Comparison of ENCODE assay signal across 9 mouse cellular contexts in the genomic region with DNA sequence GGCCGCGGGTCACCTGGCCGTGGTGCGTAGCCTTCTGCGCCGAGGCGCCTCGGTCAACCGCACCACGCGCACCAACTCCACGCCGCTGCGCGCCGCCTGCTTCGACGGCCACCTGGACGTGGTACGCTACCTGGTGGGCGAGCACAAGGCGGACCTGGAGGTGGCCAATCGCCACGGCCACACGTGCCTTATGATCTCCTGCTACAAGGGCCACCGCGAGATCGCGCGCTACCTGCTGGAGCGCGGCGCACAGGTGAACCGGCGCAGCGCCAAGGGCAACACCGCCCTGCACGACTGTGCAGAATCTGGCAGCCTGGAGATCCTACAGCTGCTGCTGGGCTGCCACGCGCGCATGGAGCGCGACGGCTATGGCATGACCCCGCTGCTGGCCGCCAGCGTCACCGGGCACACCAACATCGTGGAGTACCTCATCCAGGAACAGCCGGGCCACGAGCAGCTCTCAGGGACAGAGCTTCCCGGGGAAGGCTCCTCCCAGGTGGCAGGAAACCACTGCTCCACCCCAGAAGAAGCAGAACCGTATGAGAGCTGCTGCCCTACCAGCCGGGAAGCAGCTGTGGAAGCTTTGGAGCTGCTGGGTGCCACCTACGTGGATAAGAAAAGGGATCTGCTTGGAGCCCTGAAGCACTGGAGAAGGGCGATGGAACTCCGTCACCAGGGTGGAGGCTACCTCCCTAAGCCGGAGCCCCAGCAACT. TPM values are rescaled to one million over a fixed set of nuclear protein-coding genes. Genes with fewer than 3 reads are reported as not detected.
DNase-seq lines count a peak whose midpoint lies in the region; ATAC-seq and TF ChIP-seq lines count a peak whose summit lies in the region.
"Had no signal": no experiment of that assay in that cellular context is flagged by ENCODE, and none has a peak within 500 bp of the region (broad histone marks: within the 10 kb centered on the region; RNA-seq: fewer than 3 reads in every experiment).

No protein-coding gene starts in this region.

- 11% methylated on average over 56 of the region's 58 CpGs for WGBS in hindbrain, embryonic 15.5 days
- WGBS in liver, embryonic 13.5 days (ENCODE audit: insufficient replicate concordance), result 5% methylated on average over 58 of the region's 58 CpGs

- no peak overlapping the region for H3K27ac ChIP-seq in testis, adult 2 months (ENCODE audit: control insufficient read depth, insufficient read depth, low read depth, low read length)
- H3K27ac ChIP-seq in hindbrain, embryonic 15.5 days (replicated peaks), result peak overlapping the region; percentile 86
- H3K27ac ChIP-seq in liver, embryonic 13.5 days, result peak overlapping the region; percentile 71

- H3K4me2 ChIP-seq in hindbrain, embryonic 15.5 days, result peak overlapping the region; percentile 95
- peak overlapping the region; percentile 98 for H3K4me2 ChIP-seq in liver, embryonic 13.5 days

- no peaks in the 10 kb centered on the region for H3K9me3 ChIP-seq in hindbrain, embryonic 15.5 days
- no peaks in the 10 kb centered on the region for H3K9me3 ChIP-seq in liver, embryonic 13.5 days (replicated peaks)

- no peaks in the 10 kb centered on the region for H3K36me3 ChIP-seq in testis, adult 2 months (ENCODE audit: control insufficient read depth, insufficient read depth, low read length)
- peaks cover 31% of the 10 kb centered on the region for H3K36me3 ChIP-seq in hindbrain, embryonic 15.5 days
- H3K36me3 ChIP-seq in liver, embryonic 13.5 days, result peaks cover 44% of the 10 kb centered on the region

- H3K9ac ChIP-seq in hindbrain, embryonic 15.5 days, result peak overlapping the region; percentile 52
- H3K9ac ChIP-seq in liver, embryonic 13.5 days, result peak overlapping the region; percentile 80

- DNase-seq in adrenal gland, postnatal 10 days, result peak; percentile 50
- no peak for DNase-seq in adrenal gland, adult 8-10 months
- no peak for DNase-seq in testis, postnatal 14 days (ENCODE audit: low spot score)
- DNase-seq in liver, embryonic 13.5 days, result no peak
- no peak for DNase-seq in urinary bladder, postnatal 14 days (ENCODE audit: low spot score)
- DNase-seq in right cerebral cortex, adult 18-20 months, result no peak

- TF ChIP-seq POLR2A in testis, adult 2 months (IDR thresholded peaks at IDR 0.05; ENCODE audit: control insufficient read depth, low read depth, low read length), result no peak

- H3K27me3 ChIP-seq in testis, adult 2 months (ENCODE audit: control insufficient read depth, insufficient read depth, low read length), result no peaks in the 10 kb centered on the region
- H3K27me3 ChIP-seq in hindbrain, embryonic 15.5 days, result no peaks in the 10 kb centered on the region
- H3K27me3 ChIP-seq in liver, embryonic 13.5 days, result no peaks in the 10 kb centered on the region

- TF ChIP-seq CTCF in testis, adult 2 months (IDR thresholded peaks at IDR 0.05; ENCODE audit: control insufficient read depth, insufficient read depth, insufficient replicate concordance, low read depth, low read length), result no peak

- peaks cover 10% of the 10 kb centered on the region for H3K4me1 ChIP-seq in testis, adult 2 months (ENCODE audit: control insufficient read depth, insufficient read depth, low read length)
- H3K4me1 ChIP-seq in hindbrain, embryonic 15.5 days (replicated peaks), result peaks cover 62% of the 10 kb centered on the region
- H3K4me1 ChIP-seq in liver, embryonic 13.5 days (replicated peaks), result peaks cover 57% of the 10 kb centered on the region

- ATAC-seq in hindbrain, embryonic 15.5 days (ENCODE audit: low FRiP score, low read depth), result no peak
- ATAC-seq in liver, embryonic 13.5 days (ENCODE audit: low read depth), result no peak

- peak overlapping the region; percentile 95 for H3K4me3 ChIP-seq in testis, adult 2 months (ENCODE audit: control insufficient read depth, low read depth, low read length)
- H3K4me3 ChIP-seq in hindbrain, embryonic 15.5 days, result peak overlapping the region; percentile 54
- H3K4me3 ChIP-seq in liver, embryonic 13.5 days (replicated peaks), result peak overlapping the region; percentile 78

RNA-seq across cellular contexts. Expression of a gene that starts 0.7 kb away (rescaled TPM):
- total RNA-seq in adrenal gland, postnatal 10 days (2021), result 10 to 100 TPM; 27.8 to 38.0 TPM
- total RNA-seq in adrenal gland, adult 8-10 months (2022), result 10 to 100 TPM; 30.4 to 32.5 (median 31.2) TPM
- 5.7 and 7.0 TPM in 2 replicates for polyA plus RNA-seq in testis, adult 2 months (2012; rRNA removed)
- polyA plus RNA-seq in hindbrain, embryonic 15.5 days (2015; fragmentation: Nextera tagmentation; extraction: Ambion mirVana), result 18.2 and 18.8 TPM in 2 replicates
- 6.1 and 7.1 TPM in 2 replicates for polyA plus RNA-seq in liver, embryonic 13.5 days (2015; fragmentation: Nextera tagmentation; extraction: Ambion mirVana)

RNA-seq across cellular contexts. Expression of a gene that starts 19.2 kb away (rescaled TPM):
- 10 to 100 TPM; 16.6 to 18.1 TPM for total RNA-seq in adrenal gland, postnatal 10 days (2021)
- 10 to 100 TPM; 23.9 to 26.3 (median 24.8) TPM for total RNA-seq in adrenal gland, adult 8-10 months (2022)
- 3.4 and 3.7 TPM in 2 replicates for polyA plus RNA-seq in testis, adult 2 months (2012; rRNA removed)
- 1.3 and 1.8 TPM in 2 replicates for polyA plus RNA-seq in hindbrain, embryonic 15.5 days (2015; fragmentation: Nextera tagmentation; extraction: Ambion mirVana)
- polyA plus RNA-seq in liver, embryonic 13.5 days (2015; fragmentation: Nextera tagmentation; extraction: Ambion mirVana), result 2.3 and 2.7 TPM in 2 replicates

RNA-seq across cellular contexts. Expression of a gene that starts 35.3 kb away (rescaled TPM):
- total RNA-seq in adrenal gland, postnatal 10 days (2021), result 10 to 100 TPM; 96.0 to 97.9 TPM
- 100 to 1,000 TPM in 3 of 4 experiments, 10 to 100 TPM in 1; 92.6 to 117 (median 103) TPM for total RNA-seq in adrenal gland, adult 8-10 months (2022)
- polyA plus RNA-seq in testis, adult 2 months (2012; rRNA removed), result 21.9 and 22.3 TPM in 2 replicates
- 16.6 and 17.5 TPM in 2 replicates for polyA plus RNA-seq in hindbrain, embryonic 15.5 days (2015; fragmentation: Nextera tagmentation; extraction: Ambion mirVana)
- polyA plus RNA-seq in liver, embryonic 13.5 days (2015; fragmentation: Nextera tagmentation; extraction: Ambion mirVana), result 24.9 and 27.1 TPM in 2 replicates

RNA-seq across cellular contexts. Expression of a gene that starts 38.6 kb away (rescaled TPM):
- total RNA-seq in adrenal gland, postnatal 10 days (2021), result 10 to 100 TPM; 28.8 to 30.1 TPM
- 10 to 100 TPM; 35.6 to 41.4 (median 39.6) TPM for total RNA-seq in adrenal gland, adult 8-10 months (2022)
- polyA plus RNA-seq in testis, adult 2 months (2012; rRNA removed), result 12.8 and 15.0 TPM in 2 replicates
- polyA plus RNA-seq in hindbrain, embryonic 15.5 days (2015; fragmentation: Nextera tagmentation; extraction: Ambion mirVana), result 25.6 and 28.8 TPM in 2 replicates
- polyA plus RNA-seq in liver, embryonic 13.5 days (2015; fragmentation: Nextera tagmentation; extraction: Ambion mirVana), result 19.6 and 23.0 TPM in 2 replicates

RNA-seq across cellular contexts. Expression of a gene that starts 42.7 kb away (rescaled TPM):
- total RNA-seq in adrenal gland, postnatal 10 days (2021), result not detected
- total RNA-seq in adrenal gland, adult 8-10 months (2022), result not detected
- polyA plus RNA-seq in testis, adult 2 months (2012; rRNA removed), result 274 and 296 TPM in 2 replicates
- polyA plus RNA-seq in hindbrain, embryonic 15.5 days (2015; fragmentation: Nextera tagmentation; extraction: Ambion mirVana), result not detected in 2 replicates
- not detected in 2 replicates for polyA plus RNA-seq in liver, embryonic 13.5 days (2015; fragmentation: Nextera tagmentation; extraction: Ambion mirVana)
- total RNA-seq: gastrocnemius, adult 8-10 months had no signal
